Mouse (Mus musculus) ES-E14 (cell line): Measurements from ENCODE around the gene Mapkapk2. TPM values are rescaled to one million over a fixed set of nuclear protein-coding genes. Genes with fewer than 3 reads are reported as not detected.

Source experiments
- DNase-seq: peaks from one replicate; pipeline ENCODE4 v3.0.0-alpha.2; 2013; ENCODE audit warnings: low read depth, low spot score
- H3K27ac ChIP-seq: 2 replicates; pipeline ENCODE4 v1.5.1; 2012; ENCODE audit warnings: low read depth, mild to moderate bottlenecking, low read length, moderate library complexity, mixed read lengths; ENCODE audit not compliant: poor library complexity, insufficient read depth, severe bottlenecking
- H3K36me3 ChIP-seq: 2 replicates; pipeline ENCODE4 v1.6.1; 2012; ENCODE audit warnings: mild to moderate bottlenecking, low read length, moderate library complexity, mixed read lengths; ENCODE audit not compliant: control insufficient read depth, poor library complexity, insufficient read depth, severe bottlenecking
- H3K4me1 ChIP-seq, 2 experiments: fragments of 150-350 bp in 1 of 2; sonication (generic) in 1 of 2; 2 replicates each; pipeline ENCODE4 v1.6.1; 2012; ENCODE audit warnings: low read length in 2 of 2, mild to moderate bottlenecking in 1 of 2, mixed read lengths in 1 of 2; ENCODE audit not compliant: control insufficient read depth in 2 of 2, insufficient read depth in 2 of 2, poor library complexity in 1 of 2
- H3K4me3 ChIP-seq, 2 experiments: fragments of 150-350 bp in 1 of 2; sonication (generic) in 1 of 2; 2 replicates each; pipeline ENCODE4 v1.5.1; 2012; ENCODE audit warnings: low read length in 2 of 2, low read depth in 1 of 2, mild to moderate bottlenecking in 1 of 2, mixed read lengths in 1 of 2; ENCODE audit not compliant: insufficient read depth in 1 of 2, poor library complexity in 1 of 2, severe bottlenecking in 1 of 2
- H3K9ac ChIP-seq: 2 replicates; pipeline ENCODE4 v1.6.1; 2012; ENCODE audit warnings: low read depth, mild to moderate bottlenecking, low read length, mixed read lengths; ENCODE audit not compliant: poor library complexity, insufficient read depth, severe bottlenecking
- H3K9me3 ChIP-seq: fragments of 150-350 bp; sonication (generic); 2 replicates; pipeline ENCODE4 v1.6.1; 2012; ENCODE audit warnings: low read depth, mild to moderate bottlenecking, low read length; ENCODE audit not compliant: control insufficient read depth, insufficient read depth
- CHD2 ChIP-seq: IDR thresholded peaks from 2 replicates; pipeline ENCODE4 v1.6.1; 2014; ENCODE audit warnings: mild to moderate bottlenecking, low read depth, low read length, inconsistent platforms
- HCFC1 ChIP-seq: IDR thresholded peaks from 2 replicates; pipeline ENCODE4 v1.6.1; 2012; ENCODE audit warnings: low read length, inconsistent platforms, borderline replicate concordance; ENCODE audit not compliant: insufficient read depth
- MAFK ChIP-seq: IDR thresholded peaks from 2 replicates; pipeline ENCODE4 v1.6.1; 2014; ENCODE audit warnings: mild to moderate bottlenecking, low read depth, low read length, inconsistent platforms; ENCODE audit not compliant: insufficient read depth
- ZC3H11A ChIP-seq: IDR thresholded peaks from 2 replicates; pipeline ENCODE4 v1.6.1; 2012; ENCODE audit warnings: low read depth, mild to moderate bottlenecking, inconsistent platforms, low read length, borderline replicate concordance
- ZNF384 ChIP-seq: IDR thresholded peaks from 2 replicates; pipeline ENCODE4 v1.6.1; 2012; ENCODE audit warnings: low read depth, low read length, inconsistent platforms
- in situ Hi-C, 2 experiments: fragments of 600-800 bp; cut with MboI; formaldehyde crosslinking; loops; one replicate each; pipeline ENCODE4 v1.15.1; 2025; ENCODE audit warnings: low sequenced_read_pairs in 2 of 2, inconsistent platforms in 1 of 2; ENCODE audit not compliant: unreplicated experiment in 2 of 2
- total RNA-seq: library from RNA; depleted of rRNA; stranded (reverse); fragments of 300-350 nt; gene quantifications from 2 replicates; pipeline ENCODE4 v1.2.3, GENCODE M21; 2012

Gene Mapkapk2
- total RNA-seq, 1 experiment = 38.0 TPM

GRCm38 (mm10) chr1:131091481-131091880 is 6.1 kb downstream of the Mapkapk2 start:
- DNase-seq = no peak
- Histone ChIP-seq H3K4me1 (peaks cover 0 to 2% of the 10 kb centered on the region in 2 experiments; a peak in 1 of 4 replicates), H3K9ac (no peak overlapping the region), H3K27ac (no peak overlapping the region), H3K9me3 (no peaks in the 10 kb centered on the region), H3K4me3 (no peak overlapping the region), H3K36me3 (no peaks in the 10 kb centered on the region)
- in situ Hi-C loops = no loop called here
- no peak for TF ChIP-seq ZC3H11A
- no peak for TF ChIP-seq HCFC1
- TF ChIP-seq MAFK = no peak
- TF ChIP-seq CHD2 = no peak
- TF ChIP-seq ZNF384 = no peak

GRCm38 (mm10) chr1:131090877-131091276 is 6.7 kb downstream of the Mapkapk2 start:
- H3K9ac ChIP-seq = no peak overlapping the region
- TF ChIP-seq CHD2 (no peak), ZNF384 (no peak), HCFC1 (no peak), ZC3H11A (no peak), MAFK (no peak)
- no peak for DNase-seq
- peaks cover 0 to under 1% of the 10 kb centered on the region in 2 experiments; a peak in 1 of 4 replicates for H3K4me1 ChIP-seq
- no peak overlapping the region for H3K4me3 ChIP-seq
- no peaks in the 10 kb centered on the region for H3K9me3 ChIP-seq
- H3K27ac ChIP-seq = no peak overlapping the region
- in situ Hi-C loops = no loop called here
- H3K36me3 ChIP-seq = no peaks in the 10 kb centered on the region

- Histone ChIP-seq H3K27ac (no peak overlapping the region), H3K4me3 (no peak overlapping the region), H3K36me3 (no peaks in the 10 kb centered on the region), H3K9me3 (no peaks in the 10 kb centered on the region), H3K4me1 (no peaks in the 10 kb centered on the region), H3K9ac (no peak overlapping the region)
- TF ChIP-seq HCFC1 (no peak), MAFK (no peak), ZC3H11A (no peak), ZNF384 (no peak), CHD2 (no peak)
- in situ Hi-C loops = no loop called here
- DNase-seq = no peak
These were observed 7.4 kb downstream of the Mapkapk2 start for GRCm38 (mm10) chr1:131090261-131090660.

GRCm38 (mm10) chr1:131089525-131090127 is 8.0 kb downstream of the Mapkapk2 start:
- Histone ChIP-seq H3K4me1 (no peaks in the 10 kb centered on the region), H3K36me3 (no peaks in the 10 kb centered on the region), H3K9ac (no peak overlapping the region), H3K27ac (no peak overlapping the region), H3K4me3 (no peak overlapping the region), H3K9me3 (no peaks in the 10 kb centered on the region)
- in situ Hi-C loops = no loop called here
- DNase-seq = no peak
- TF ChIP-seq ZNF384 (no peak), MAFK (no peak), CHD2 (no peak), HCFC1 (no peak), ZC3H11A (no peak)

- in situ Hi-C loops = no loop called here
- TF ChIP-seq CHD2 = no peak
- TF ChIP-seq ZNF384 = no peak
These were observed 9.1 kb downstream of the Mapkapk2 start for GRCm38 (mm10) chr1:131088547-131088946.

More at GRCm38 (mm10) chr1:131088547-131088946, 9.1 kb downstream of the Mapkapk2 start:
- Histone ChIP-seq H3K4me1 (0 out of 4 replicates have a peak, but pooled peaks cover 0 to 2% of the 10 kb centered on the region in 2 experiments), H3K9me3 (no peaks in the 10 kb centered on the region), H3K27ac (no peak overlapping the region), H3K36me3 (no peaks in the 10 kb centered on the region), H3K4me3 (no peak overlapping the region), H3K9ac (no peak overlapping the region)
- DNase-seq = no peak
